Mouse (Mus musculus) neural tube, embryonic 13.5 days (tissue): Measurements from ENCODE around the gene Mcam. TPM values are rescaled to one million over a fixed set of nuclear protein-coding genes. Genes with fewer than 3 reads are reported as not detected.

ENCODE experiments used
- ATAC-seq: fragments of 200-750 bp; cut with Nextera tagmentation; 2 replicates; pipeline ENCODE4 v1.8.0; 2017; ENCODE audit warnings: low read depth, mild to moderate bottlenecking, moderate TSS enrichment, moderate library complexity
- H3K27ac ChIP-seq: fragments of 300-500 bp; sonication (generic); replicated peaks from 2 replicates; pipeline ENCODE4 v1.5.1; 2015; ENCODE audit warnings: moderate library complexity, mild to moderate bottlenecking, inconsistent platforms
- H3K27me3 ChIP-seq: fragments of 300-500 bp; sonication (generic); 2 replicates; pipeline ENCODE4 v1.6.1; 2015; ENCODE audit warnings: mild to moderate bottlenecking, inconsistent platforms
- H3K36me3 ChIP-seq: fragments of 300-500 bp; sonication (generic); 2 replicates; pipeline ENCODE4 v1.6.1; 2015; ENCODE audit warnings: mild to moderate bottlenecking, inconsistent platforms
- H3K4me1 ChIP-seq: fragments of 300-500 bp; sonication (generic); replicated peaks from 2 replicates; pipeline ENCODE4 v1.6.1; 2015; ENCODE audit warnings: inconsistent platforms
- H3K4me2 ChIP-seq: fragments of 300-500 bp; sonication (generic); 2 replicates; pipeline ENCODE4 v1.6.1; 2015; ENCODE audit warnings: inconsistent platforms, mild to moderate bottlenecking, moderate library complexity
- H3K4me3 ChIP-seq: fragments of 300-500 bp; sonication (generic); 2 replicates; pipeline ENCODE4 v1.5.1; 2015; ENCODE audit warnings: mild to moderate bottlenecking, inconsistent platforms
- H3K9ac ChIP-seq: fragments of 300-500 bp; sonication (generic); 2 replicates; pipeline ENCODE4 v1.6.1; 2015; ENCODE audit warnings: moderate library complexity, mild to moderate bottlenecking, inconsistent platforms
- H3K9me3 ChIP-seq: fragments of 300-500 bp; sonication (generic); 2 replicates; pipeline ENCODE4 v1.6.1; 2016; ENCODE audit warnings: inconsistent platforms
- WGBS: fragments of 180-500 bp; shearing (Covaris S2); methylation state at CpG from one replicate; pipeline ENCODE4 v1.1.7; 2015; 5-methylcytosine and 5-hydroxymethylcytosine counted together
- polyA plus RNA-seq: library from polyadenylated mRNA; unstranded; fragments of >200 nt; fragmentation: Nextera tagmentation; extraction: Ambion mirVana; gene quantifications from 2 replicates; pipeline ENCODE4 v1.2.1, GENCODE M21; 2015

Mcam gene
- polyA plus RNA-seq, 1 experiment from 2014 or later = 23.6 TPM

- peak within 1 kb of the TSS; percentile 72 for H3K4me3 ChIP-seq
- peak within 1 kb of the TSS; percentile 84 for H3K9ac ChIP-seq
- H3K36me3 ChIP-seq = no peaks in the 10 kb centered on the region
- H3K27ac ChIP-seq = no peak within 1 kb of the TSS
- no peaks in the 10 kb centered on the region for H3K27me3 ChIP-seq
- H3K4me1 ChIP-seq = peaks cover 46% of the 10 kb centered on the region
- ATAC-seq = peak; percentile 96
- under 1% methylated on average over 47 of the region's 51 CpGs for WGBS
- no peaks in the 10 kb centered on the region for H3K9me3 ChIP-seq
- H3K4me2 ChIP-seq = peak within 1 kb of the TSS; percentile 60
Measured at GRCm38 (mm10) chr9:44113105-44113789, 21.0 kb upstream of the Mcam start, which contains the start of the genes Gm49380 and Rnf26. Gene Gm49380 (minus strand): TSS chr9:44113500. Gene Rnf26 (minus strand): TSS chr9:44113517.

DNA sequence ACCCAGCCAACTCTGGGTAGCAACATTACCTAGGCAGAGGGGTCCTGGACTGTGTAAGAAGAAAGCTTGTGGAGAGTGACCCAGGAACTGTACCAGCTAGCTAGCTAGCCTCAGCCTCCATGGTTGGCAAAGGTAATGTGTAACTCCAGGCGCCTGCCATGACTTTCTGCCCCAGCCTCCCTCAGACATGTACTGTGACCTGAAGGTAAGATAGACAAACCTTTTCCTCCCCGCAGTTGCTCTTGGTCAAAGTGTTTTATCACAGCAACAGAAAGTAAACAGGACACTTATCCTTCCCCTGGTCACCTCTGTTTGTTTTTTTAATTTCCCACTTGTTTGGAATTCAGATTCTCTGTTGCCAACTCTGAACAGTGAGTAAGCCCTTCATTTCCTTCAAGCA is 19.8 kb upstream of the Mcam start:
- Histone ChIP-seq H3K27ac (no peak overlapping the region), H3K36me3 (no peaks in the 10 kb centered on the region), H3K27me3 (no peaks in the 10 kb centered on the region), H3K4me3 (no peak overlapping the region), H3K4me1 (peaks cover 34% of the 10 kb centered on the region), H3K9me3 (no peaks in the 10 kb centered on the region), H3K4me2 (no peak overlapping the region), H3K9ac (no peak overlapping the region)
- 88% methylated on average over 2 of the region's 2 CpGs for WGBS
- no peak for ATAC-seq

GRCm38 (mm10) chr9:44115599-44115998 is 18.7 kb upstream of the Mcam start:
- no peaks in the 10 kb centered on the region for H3K27me3 ChIP-seq
- H3K9me3 ChIP-seq = no peaks in the 10 kb centered on the region
- WGBS = 91% methylated on average over 9 of the region's 9 CpGs
- H3K4me1 ChIP-seq = peaks cover 22% of the 10 kb centered on the region
- no peak overlapping the region for H3K9ac ChIP-seq
- H3K36me3 ChIP-seq = no peaks in the 10 kb centered on the region
- ATAC-seq = no peak
- H3K4me3 ChIP-seq = no peak overlapping the region
- H3K4me2 ChIP-seq = no peak overlapping the region
- no peak overlapping the region for H3K27ac ChIP-seq

GRCm38 (mm10) chr9:44116182-44116581 is 18.1 kb upstream of the Mcam start:
- 88% methylated on average over 4 of the region's 4 CpGs for WGBS

DNA sequence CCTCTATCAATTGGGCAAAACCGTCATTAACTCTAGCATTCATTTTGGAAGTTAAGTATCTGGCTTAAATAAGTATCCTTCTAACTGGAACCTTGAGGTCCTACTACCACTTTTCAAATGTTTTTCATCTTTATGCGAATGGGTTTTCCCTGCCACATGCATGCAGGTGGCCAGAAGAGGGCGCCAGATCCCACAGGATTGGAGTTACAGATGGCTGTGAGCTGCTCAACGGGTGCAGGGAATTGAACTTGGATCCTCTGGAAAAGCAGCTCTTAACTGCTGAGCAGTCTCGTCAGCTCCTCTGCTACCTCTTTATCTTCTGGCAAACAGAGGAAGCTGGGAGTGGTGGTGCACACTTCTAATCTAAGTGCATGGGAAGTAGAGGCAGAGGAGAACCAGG is 15.3 kb upstream of the Mcam start:
- Histone ChIP-seq H3K9me3 (no peaks in the 10 kb centered on the region), H3K4me2 (no peak overlapping the region), H3K9ac (no peak overlapping the region), H3K36me3 (no peaks in the 10 kb centered on the region), H3K4me3 (no peak overlapping the region), H3K27me3 (no peaks in the 10 kb centered on the region), H3K27ac (no peak overlapping the region), H3K4me1 (0 out of 2 replicates have a peak, but pooled peaks cover 2% of the 10 kb centered on the region)
- whole genome bisulfite sequencing = 50% methylated on average over 5 of the region's 5 CpGs
- ATAC-seq = no peak

More at GRCm38 (mm10) chr9:44116182-44116581, 18.1 kb upstream of the Mcam start:
- no peaks in the 10 kb centered on the region for H3K36me3 ChIP-seq
- no peak overlapping the region for H3K4me2 ChIP-seq
- peaks cover 18% of the 10 kb centered on the region for H3K4me1 ChIP-seq
- H3K27ac ChIP-seq = no peak overlapping the region
- no peak overlapping the region for H3K9ac ChIP-seq
- no peaks in the 10 kb centered on the region for H3K9me3 ChIP-seq
- H3K27me3 ChIP-seq = no peaks in the 10 kb centered on the region
- no peak overlapping the region for H3K4me3 ChIP-seq
- no peak for ATAC-seq

- Histone ChIP-seq H3K4me3 (no peak overlapping the region), H3K4me1 (0 out of 2 replicates have a peak, but pooled peaks cover 2% of the 10 kb centered on the region), H3K27me3 (no peaks in the 10 kb centered on the region), H3K9me3 (no peaks in the 10 kb centered on the region), H3K4me2 (no peak overlapping the region), H3K9ac (no peak overlapping the region), H3K36me3 (no peaks in the 10 kb centered on the region), H3K27ac (no peak overlapping the region)
- 83% methylated on average over 8 of the region's 8 CpGs for WGBS
- no peak for ATAC-seq
Measured at GRCm38 (mm10) chr9:44119948-44120465, 14.3 kb upstream of the Mcam start.

- no peaks in the 10 kb centered on the region for H3K9me3 ChIP-seq
- WGBS = 62% methylated on average over 6 of the region's 6 CpGs
- peaks cover 7% of the 10 kb centered on the region; the same call in 1 of the 2 replicates for H3K27me3 ChIP-seq
- H3K9ac ChIP-seq = no peak overlapping the region
- H3K4me3 ChIP-seq = no peak overlapping the region
- no peaks in the 10 kb centered on the region for H3K36me3 ChIP-seq
- H3K27ac ChIP-seq = no peak overlapping the region
- H3K4me2 ChIP-seq = no peak overlapping the region
- peaks cover 18% of the 10 kb centered on the region for H3K4me1 ChIP-seq
- no peak for ATAC-seq
Measured at GRCm38 (mm10) chr9:44124317-44124716, 10.0 kb upstream of the Mcam start.

DNA sequence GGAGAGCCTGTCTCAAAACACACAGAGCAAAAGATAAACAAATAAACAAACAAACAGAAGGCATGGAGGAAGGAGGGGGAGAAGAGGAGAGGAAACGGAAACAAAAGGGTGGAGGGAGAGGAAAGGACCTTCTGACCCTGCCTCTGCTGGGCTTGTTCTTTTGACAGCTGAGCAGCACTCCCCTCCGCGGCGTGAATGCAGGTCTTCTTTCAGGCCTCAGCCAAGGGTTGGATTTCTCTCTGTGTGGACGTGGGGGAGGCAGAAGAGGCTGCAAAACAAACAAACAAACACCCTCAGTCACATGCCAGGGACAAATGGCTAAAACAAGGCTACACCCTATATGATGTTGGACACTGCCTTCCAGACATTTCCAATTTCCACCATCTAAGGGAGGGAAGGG is 9.2 kb upstream of the Mcam start:
- Histone ChIP-seq H3K36me3 (no peaks in the 10 kb centered on the region), H3K9me3 (no peaks in the 10 kb centered on the region), H3K9ac (no peak overlapping the region), H3K4me2 (no peak overlapping the region), H3K4me3 (no peak overlapping the region), H3K27me3 (peaks cover 9% of the 10 kb centered on the region; the same call in 1 of the 2 replicates), H3K27ac (no peak overlapping the region), H3K4me1 (peaks cover 24% of the 10 kb centered on the region)
- 66% methylated on average over 5 of the region's 5 CpGs for WGBS
- no peak for ATAC-seq

DNA sequence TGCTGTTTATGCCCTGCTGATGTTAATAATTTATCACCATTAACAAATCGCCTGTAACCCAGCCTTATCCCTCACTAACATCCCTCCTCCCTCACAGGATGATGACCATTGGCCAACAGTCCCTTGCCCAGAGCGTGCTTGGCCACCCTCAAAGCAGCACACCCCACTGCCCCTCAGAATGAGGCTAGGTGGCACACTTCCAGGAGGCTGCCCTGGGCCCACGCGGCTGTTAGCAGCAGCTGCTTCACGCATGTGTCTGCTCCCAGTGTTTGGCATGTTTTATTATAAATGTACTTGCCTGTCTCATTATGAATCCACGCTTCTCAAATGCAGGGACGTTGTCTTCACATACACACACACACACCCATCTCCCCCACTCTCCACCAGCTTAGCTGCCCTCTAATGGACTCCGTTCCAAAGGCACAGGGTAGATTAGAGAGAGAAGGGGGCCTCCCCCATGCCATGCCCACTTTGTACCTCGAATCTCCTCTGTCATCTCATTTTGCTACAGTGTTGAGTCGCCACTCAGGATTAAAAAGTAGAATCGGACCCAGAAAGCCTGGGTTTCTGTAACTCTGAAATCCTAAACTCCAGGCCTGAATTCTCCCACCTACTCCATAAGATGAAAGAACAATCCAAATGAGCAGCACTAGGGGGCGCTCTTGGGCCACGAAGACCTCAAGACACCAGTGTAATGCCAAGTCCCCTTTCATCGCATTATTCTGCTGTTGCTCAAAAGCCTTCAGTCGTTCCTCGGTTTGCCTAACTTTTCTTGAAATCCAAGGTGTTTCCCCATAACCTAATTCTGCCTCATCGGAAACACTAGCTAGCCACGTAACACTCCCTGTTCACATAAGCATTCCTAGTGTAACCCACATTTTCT is 8.5 kb upstream of the Mcam start:
- Histone ChIP-seq H3K4me3 (no peak overlapping the region), H3K27me3 (peaks cover 14% of the 10 kb centered on the region; the same call in 1 of the 2 replicates), H3K27ac (peak overlapping the region; percentile 20; the same call in 1 of the 2 replicates), H3K4me1 (peaks cover 32% of the 10 kb centered on the region), H3K4me2 (peak overlapping the region; percentile 27; the same call in 1 of the 2 replicates), H3K9ac (no peak overlapping the region), H3K9me3 (no peaks in the 10 kb centered on the region), H3K36me3 (no peaks in the 10 kb centered on the region)
- 28% methylated on average over 18 of the region's 18 CpGs for WGBS
- peak; percentile 57; the same call in 1 of the 2 replicates for ATAC-seq

DNA sequence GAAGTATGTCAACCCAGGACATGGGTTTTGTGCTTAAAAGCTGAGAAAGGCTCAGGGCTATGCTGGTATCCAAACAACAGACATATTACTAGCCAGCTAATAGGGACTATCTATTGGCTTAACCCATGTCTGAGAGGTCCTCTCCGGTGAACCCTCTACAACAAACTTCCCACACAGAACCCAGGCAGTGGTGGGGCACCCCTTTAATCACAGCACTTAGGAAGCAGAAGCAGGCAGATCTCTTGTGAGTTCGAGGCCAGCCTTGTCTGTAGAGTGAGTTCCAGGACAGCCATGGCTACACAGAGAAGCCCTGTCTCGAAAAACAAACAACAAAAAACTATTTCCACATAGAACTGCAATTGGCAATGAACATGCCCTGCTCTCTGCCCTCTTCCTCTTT is 7.5 kb upstream of the Mcam start:
- peak overlapping the region; percentile 20; the same call in 1 of the 2 replicates for H3K27ac ChIP-seq
- WGBS = 78% methylated on average over 3 of the region's 3 CpGs
- H3K36me3 ChIP-seq = no peaks in the 10 kb centered on the region
- H3K9ac ChIP-seq = no peak overlapping the region
- peaks cover 32% of the 10 kb centered on the region for H3K4me1 ChIP-seq
- peaks cover 23% of the 10 kb centered on the region for H3K27me3 ChIP-seq
- H3K4me2 ChIP-seq = no peak overlapping the region
- no peak for ATAC-seq
- H3K9me3 ChIP-seq = no peaks in the 10 kb centered on the region
- H3K4me3 ChIP-seq = no peak overlapping the region

DNA sequence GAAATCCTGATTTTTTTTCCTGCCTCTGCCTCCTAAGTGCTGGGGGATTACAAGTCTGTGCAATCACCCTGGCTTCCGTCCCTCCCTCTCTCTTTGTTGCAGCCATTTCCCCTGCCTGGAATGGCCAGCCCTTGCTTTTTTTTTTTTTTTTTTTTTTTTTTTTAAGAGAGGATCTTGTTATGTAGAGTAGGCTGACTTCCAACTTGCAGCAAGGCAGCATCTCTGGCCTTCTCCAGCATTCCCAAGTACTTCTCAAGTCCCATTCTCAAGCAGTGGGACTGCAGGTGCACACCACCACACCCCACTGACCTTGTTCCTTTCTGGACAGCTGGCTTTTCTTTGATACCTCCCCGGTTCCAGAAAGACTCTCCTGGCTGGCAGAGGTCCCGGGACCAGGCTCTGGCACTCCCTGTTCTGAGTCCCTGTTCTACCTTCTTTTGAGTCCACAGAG is 6.9 kb upstream of the Mcam start:
- H3K9me3 ChIP-seq = no peaks in the 10 kb centered on the region
- no peak for ATAC-seq
- no peak overlapping the region for H3K4me2 ChIP-seq
- H3K36me3 ChIP-seq = no peaks in the 10 kb centered on the region
- 47% methylated on average over 3 of the region's 3 CpGs for WGBS
- no peak overlapping the region for H3K4me3 ChIP-seq
- H3K27me3 ChIP-seq = peaks cover 30% of the 10 kb centered on the region
- H3K27ac ChIP-seq = no peak overlapping the region
- peaks cover 32% of the 10 kb centered on the region for H3K4me1 ChIP-seq
- no peak overlapping the region for H3K9ac ChIP-seq

DNA sequence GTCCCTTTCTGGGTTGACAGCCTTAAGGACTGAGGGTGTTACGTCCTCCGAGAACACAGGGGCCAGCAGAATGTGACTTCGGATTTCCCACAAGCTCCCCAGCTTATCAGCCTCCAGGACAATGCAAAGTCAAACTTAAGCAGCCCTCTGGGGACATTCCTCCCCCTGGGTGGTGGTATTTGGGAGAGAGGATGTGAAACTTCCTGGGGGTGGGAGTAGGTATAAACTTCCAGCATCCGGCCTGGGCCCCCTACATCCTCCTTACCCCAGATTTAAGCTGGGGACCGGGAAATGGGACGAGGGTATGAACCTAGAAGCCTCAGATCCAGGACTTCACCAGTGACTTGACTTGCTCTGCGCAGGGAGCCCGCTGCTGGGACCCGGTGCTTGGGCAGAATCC is 4.6 kb upstream of the Mcam start:
- Histone ChIP-seq H3K4me2 (peak overlapping the region; percentile 63), H3K4me1 (peaks cover 50% of the 10 kb centered on the region), H3K4me3 (peak overlapping the region; percentile 34), H3K36me3 (no peaks in the 10 kb centered on the region), H3K9me3 (no peaks in the 10 kb centered on the region), H3K27me3 (peaks cover 52% of the 10 kb centered on the region), H3K27ac (peak overlapping the region; percentile 79), H3K9ac (peak overlapping the region; percentile 67)
- 8% methylated on average over 9 of the region's 9 CpGs for WGBS
- ATAC-seq = no peak
